Mouse (Mus musculus) ES-E14 (cell line): ENCODE measurements around the gene Drg2. TPM values are rescaled to one million over a fixed set of nuclear protein-coding genes. Genes with fewer than 3 reads are reported as not detected.
A peak's percentile ranks its signal among the peaks of the same experiment; 100 is the strongest.

Experiments
- DNase-seq: peaks from one replicate; pipeline ENCODE4 v3.0.0-alpha.2; 2013; ENCODE audit warnings: low read depth, low spot score
- H3K27ac ChIP-seq: 2 replicates; pipeline ENCODE4 v1.5.1; 2012; ENCODE audit warnings: low read depth, mild to moderate bottlenecking, low read length, moderate library complexity, mixed read lengths; ENCODE audit not compliant: poor library complexity, insufficient read depth, severe bottlenecking
- H3K36me3 ChIP-seq: 2 replicates; pipeline ENCODE4 v1.6.1; 2012; ENCODE audit warnings: mild to moderate bottlenecking, low read length, moderate library complexity, mixed read lengths; ENCODE audit not compliant: control insufficient read depth, poor library complexity, insufficient read depth, severe bottlenecking
- H3K4me1 ChIP-seq, 2 experiments: fragments of 150-350 bp in 1 of 2; sonication (generic) in 1 of 2; 2 replicates each; pipeline ENCODE4 v1.6.1; 2012; ENCODE audit warnings: low read length in 2 of 2, mild to moderate bottlenecking in 1 of 2, mixed read lengths in 1 of 2; ENCODE audit not compliant: control insufficient read depth in 2 of 2, insufficient read depth in 2 of 2, poor library complexity in 1 of 2
- H3K4me3 ChIP-seq, 2 experiments: fragments of 150-350 bp in 1 of 2; sonication (generic) in 1 of 2; 2 replicates each; pipeline ENCODE4 v1.5.1; 2012; ENCODE audit warnings: low read length in 2 of 2, low read depth in 1 of 2, mild to moderate bottlenecking in 1 of 2, mixed read lengths in 1 of 2; ENCODE audit not compliant: insufficient read depth in 1 of 2, poor library complexity in 1 of 2, severe bottlenecking in 1 of 2
- H3K9ac ChIP-seq: 2 replicates; pipeline ENCODE4 v1.6.1; 2012; ENCODE audit warnings: low read depth, mild to moderate bottlenecking, low read length, mixed read lengths; ENCODE audit not compliant: poor library complexity, insufficient read depth, severe bottlenecking
- H3K9me3 ChIP-seq: fragments of 150-350 bp; sonication (generic); 2 replicates; pipeline ENCODE4 v1.6.1; 2012; ENCODE audit warnings: low read depth, mild to moderate bottlenecking, low read length; ENCODE audit not compliant: control insufficient read depth, insufficient read depth
- CHD2 ChIP-seq: IDR thresholded peaks from 2 replicates; pipeline ENCODE4 v1.6.1; 2014; ENCODE audit warnings: mild to moderate bottlenecking, low read depth, low read length, inconsistent platforms
- HCFC1 ChIP-seq: IDR thresholded peaks from 2 replicates; pipeline ENCODE4 v1.6.1; 2012; ENCODE audit warnings: low read length, inconsistent platforms, borderline replicate concordance; ENCODE audit not compliant: insufficient read depth
- MAFK ChIP-seq: IDR thresholded peaks from 2 replicates; pipeline ENCODE4 v1.6.1; 2014; ENCODE audit warnings: mild to moderate bottlenecking, low read depth, low read length, inconsistent platforms; ENCODE audit not compliant: insufficient read depth
- ZC3H11A ChIP-seq: IDR thresholded peaks from 2 replicates; pipeline ENCODE4 v1.6.1; 2012; ENCODE audit warnings: low read depth, mild to moderate bottlenecking, inconsistent platforms, low read length, borderline replicate concordance
- ZNF384 ChIP-seq: IDR thresholded peaks from 2 replicates; pipeline ENCODE4 v1.6.1; 2012; ENCODE audit warnings: low read depth, low read length, inconsistent platforms
- in situ Hi-C, 2 experiments: fragments of 600-800 bp; cut with MboI; formaldehyde crosslinking; loops; one replicate each; pipeline ENCODE4 v1.15.1; 2025; ENCODE audit warnings: low sequenced_read_pairs in 2 of 2, inconsistent platforms in 1 of 2; ENCODE audit not compliant: unreplicated experiment in 2 of 2
- total RNA-seq: library from RNA; depleted of rRNA; stranded (reverse); fragments of 300-350 nt; gene quantifications from 2 replicates; pipeline ENCODE4 v1.2.3, GENCODE M21; 2012

Drg2 gene
- total RNA-seq, 1 experiment, result 96.7 TPM

DNA sequence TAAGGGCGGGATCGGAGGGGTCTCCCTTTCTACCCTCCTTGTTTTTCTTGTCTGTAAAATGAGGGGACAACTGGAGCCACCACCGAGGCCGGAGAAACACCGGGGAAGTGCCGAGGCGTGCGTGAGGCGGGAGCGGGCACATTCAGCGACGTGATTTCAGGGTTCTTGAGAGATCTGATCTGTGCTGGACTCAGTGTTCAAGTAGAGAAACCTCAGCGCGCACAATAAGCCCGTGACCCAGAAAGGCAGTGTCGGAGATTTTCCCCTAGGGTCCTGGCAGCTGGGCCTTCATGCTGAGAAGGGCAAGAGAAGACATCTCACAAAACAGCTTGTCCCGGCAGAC, 325 bp downstream of the Drg2 start:
- Histone ChIP-seq H3K4me1 (peaks cover 0 to 3% of the 10 kb centered on the region in 2 experiments; a peak in 1 of 4 replicates), H3K27ac (no peak overlapping the region; the same call in 1 of the 2 replicates), H3K9ac (peak overlapping the region; percentile 91), H3K36me3 (peaks cover 28% of the 10 kb centered on the region), H3K4me3 (peak overlapping the region; percentile 83 to 89), H3K9me3 (no peaks in the 10 kb centered on the region)
- in situ Hi-C loops, result no loop called here
- no peak for DNase-seq
- no peak for TF ChIP-seq HCFC1
- 0 out of 2 replicates have a peak, but pooled peaks have one; percentile 13 for TF ChIP-seq CHD2
- no peak for TF ChIP-seq ZC3H11A

DNA sequence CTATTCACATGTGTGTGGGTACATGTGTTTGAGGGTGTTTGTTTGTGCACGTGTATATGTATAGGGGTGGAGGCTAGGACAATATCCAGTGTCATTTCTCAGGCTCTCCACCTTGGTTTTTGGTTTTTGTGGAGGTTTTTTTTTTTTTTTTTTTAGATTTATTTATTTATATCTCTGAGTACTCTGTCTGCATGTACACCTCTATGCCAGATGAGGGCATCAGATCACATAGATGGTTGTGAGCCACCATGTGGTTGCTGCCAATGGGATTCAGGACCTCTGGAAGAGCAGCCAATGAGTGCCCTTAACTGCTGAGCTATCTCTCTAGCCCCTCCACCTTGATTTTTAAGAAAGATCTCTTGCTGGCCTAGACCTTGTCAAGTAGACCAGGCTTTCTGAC, 3.6 kb downstream of the Drg2 start:
- peaks cover 56% of the 10 kb centered on the region for H3K36me3 ChIP-seq
- no peak for DNase-seq
- no peak overlapping the region for H3K4me3 ChIP-seq

DNA sequence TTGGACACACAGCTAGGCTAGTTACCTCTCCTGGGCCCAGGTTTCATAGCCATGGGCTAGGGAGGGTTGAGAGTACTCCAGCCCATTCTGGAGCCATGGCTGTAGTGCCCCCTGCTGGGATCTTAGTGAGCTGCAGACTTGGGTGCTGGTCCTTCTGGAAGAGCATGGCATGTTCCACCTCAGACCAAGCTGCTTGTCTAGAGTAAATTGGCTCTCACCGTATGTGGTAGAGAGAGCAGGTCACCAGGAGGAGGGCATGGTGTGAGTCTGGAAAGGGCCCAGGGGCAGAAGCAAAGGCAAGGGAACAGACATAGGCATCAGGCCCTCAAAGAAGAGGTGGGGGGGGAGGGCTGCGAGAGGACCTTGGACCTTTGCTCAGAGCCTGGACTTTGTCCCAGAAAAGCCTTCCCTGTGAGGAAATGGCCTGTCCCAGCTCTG, 11.6 kb downstream of the Drg2 start:
- TF ChIP-seq CHD2 (no peak), MAFK (no peak), ZC3H11A (no peak), ZNF384 (no peak), HCFC1 (no peak)
- H3K36me3 ChIP-seq, result peaks cover 65% of the 10 kb centered on the region
- no peaks in the 10 kb centered on the region for H3K9me3 ChIP-seq
- H3K27ac ChIP-seq, result no peak overlapping the region
- peak; percentile 65 for DNase-seq
- H3K4me1 ChIP-seq, result no peaks in the 10 kb centered on the region
- in situ Hi-C loops, result no loop called here
- H3K9ac ChIP-seq, result no peak overlapping the region
- no peak overlapping the region for H3K4me3 ChIP-seq

More for the DNA sequence above, 3.6 kb downstream of the Drg2 start:
- TF ChIP-seq MAFK (no peak), ZC3H11A (no peak), CHD2 (no peak), HCFC1 (no peak), ZNF384 (peak; percentile 44; the same call in 1 of the 2 replicates)
- in situ Hi-C loops, result no loop called here
- Histone ChIP-seq H3K9ac (no peak overlapping the region), H3K27ac (no peak overlapping the region), H3K9me3 (no peaks in the 10 kb centered on the region), H3K4me1 (peaks cover 0 to 3% of the 10 kb centered on the region in 2 experiments; a peak in 1 of 4 replicates)

DNA sequence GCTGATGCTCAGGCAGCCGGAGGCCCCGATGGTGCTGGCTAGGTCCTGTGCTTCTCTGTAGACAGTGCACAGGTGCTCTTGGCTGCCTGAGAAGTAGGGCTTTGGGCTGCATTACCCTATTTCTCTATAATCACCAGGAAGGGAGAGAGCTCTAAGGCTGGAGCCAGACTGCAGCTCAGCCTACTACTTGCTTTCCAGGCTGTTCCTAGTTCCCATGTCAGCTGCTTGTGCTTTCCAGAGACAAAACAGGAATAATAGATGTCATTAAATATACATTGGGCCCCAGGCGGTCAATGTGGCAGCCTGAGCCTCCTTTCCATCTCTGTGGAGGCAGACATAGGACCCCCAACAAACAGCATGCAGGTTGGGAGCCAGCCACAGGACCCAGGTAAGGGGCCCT, 14.6 kb downstream of the Drg2 start, which contains the start of gene Myo15:
Gene Myo15 (plus strand): TSS at position 301 of the 400 bp plus-strand sequence.
- Histone ChIP-seq H3K4me1 (no peaks in the 10 kb centered on the region), H3K9ac (no peak within 1 kb of the TSS), H3K9me3 (no peaks in the 10 kb centered on the region), H3K4me3 (no peak within 1 kb of the TSS), H3K27ac (no peak within 1 kb of the TSS), H3K36me3 (peaks cover 40% of the 10 kb centered on the region)
- no peak for TF ChIP-seq ZNF384
- TF ChIP-seq HCFC1, result no peak
- no peak for TF ChIP-seq CHD2
- TF ChIP-seq MAFK, result no peak
- TF ChIP-seq ZC3H11A, result no peak
- in situ Hi-C loops, result no loop called here
- DNase-seq, result no peak

DNA sequence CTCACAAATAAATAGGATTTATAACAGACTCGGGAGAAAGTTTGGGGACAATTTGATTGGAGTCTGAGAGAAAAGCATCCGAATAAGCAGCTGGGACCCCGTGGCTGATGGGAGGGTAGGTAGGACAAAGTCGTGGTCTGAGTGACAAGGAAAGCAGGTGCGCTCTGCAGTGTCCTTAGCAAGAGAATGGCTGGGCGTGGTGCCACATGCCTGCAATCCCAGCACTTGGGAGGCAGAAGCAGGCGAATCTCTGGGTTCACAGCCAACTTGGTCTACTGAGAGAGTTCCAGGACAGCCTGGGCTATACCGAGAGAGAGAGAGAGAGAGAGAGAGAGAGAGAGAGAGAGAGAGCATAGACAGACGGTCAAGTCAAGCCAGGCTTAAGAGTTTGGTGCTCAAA, 16.4 kb downstream of the Drg2 start:
- Histone ChIP-seq H3K9me3 (no peaks in the 10 kb centered on the region), H3K4me1 (no peaks in the 10 kb centered on the region), H3K27ac (no peak overlapping the region), H3K36me3 (peaks cover 26% of the 10 kb centered on the region), H3K9ac (no peak overlapping the region), H3K4me3 (no peak overlapping the region)
- no peak for DNase-seq
- in situ Hi-C loops, result no loop called here
- no peak for TF ChIP-seq ZC3H11A
- TF ChIP-seq ZNF384, result no peak
- no peak for TF ChIP-seq MAFK
- no peak for TF ChIP-seq CHD2
- TF ChIP-seq HCFC1, result no peak
